Mouse (Mus musculus) kidney, adult 8-10 months (tissue): ENCODE data around the gene Mettl7b.

Source experiments
- DNase-seq, 2 experiments: peaks; one replicate each; pipeline ENCODE4 v3.0.0; 2022

The Mettl7b gene

GRCm38 (mm10) chr10:128917400-128917799 lies 43.4 kb downstream of the Mettl7b start:
- no peak for DNase-seq

GRCm38 (mm10) chr10:128916665-128917064 lies 44.1 kb downstream of the Mettl7b start:
- DNase-seq, result no peak

- DNase-seq, result no peak
Measured at GRCm38 (mm10) chr10:128915550-128915949, 45.2 kb downstream of the Mettl7b start.

GRCm38 (mm10) chr10:128913696-128914095 lies 47.1 kb downstream of the Mettl7b start:
- DNase-seq, result peak in 1 of 2 experiments; percentile 37

- peak; percentile 85 to 95 for DNase-seq
Measured at GRCm38 (mm10) chr10:128913219-128913618, 47.6 kb downstream of the Mettl7b start.

GRCm38 (mm10) chr10:128912791-128913190 lies 48.0 kb downstream of the Mettl7b start:
- no peak for DNase-seq

- no peak for DNase-seq
Measured at GRCm38 (mm10) chr10:128912268-128912667, 48.5 kb downstream of the Mettl7b start.

- DNase-seq, result no peak
Measured at GRCm38 (mm10) chr10:128911430-128911829, 49.4 kb downstream of the Mettl7b start.

GRCm38 (mm10) chr10:128910066-128910841 lies 50.5 kb downstream of the Mettl7b start:
- peak in 1 of 2 experiments; percentile 61 for DNase-seq

GRCm38 (mm10) chr10:128909567-128910028 lies 51.2 kb downstream of the Mettl7b start:
- peak; percentile 91 to 94 for DNase-seq

GRCm38 (mm10) chr10:128908778-128909448 lies 51.9 kb downstream of the Mettl7b start:
- DNase-seq, result peak; percentile 82 to 83
